Mouse (Mus musculus): ENCODE measurements around the gene Zcchc8.
A peak's percentile ranks its signal among the peaks of the same experiment; 100 is the strongest.

Gene Zcchc8

GRCm38 (mm10) chr5:123683377-123684220, 37.3 kb downstream of the Zcchc8 start:
- peak; percentile 82 for DNase-seq (ENCODE audit: low read depth, low spot score)

- DNase-seq (ENCODE audit: low read depth, low spot score) = no peak
Observed at GRCm38 (mm10) chr5:123683043-123683376, 37.9 kb downstream of the Zcchc8 start.

- peak; percentile 40 for DNase-seq (ENCODE audit: low read depth, low spot score)
Observed at GRCm38 (mm10) chr5:123682372-123682771, 38.5 kb downstream of the Zcchc8 start.

GRCm38 (mm10) chr5:123679546-123680263, 41.2 kb downstream of the Zcchc8 start:
- no peak for DNase-seq (ENCODE audit: low read depth, low spot score)

- DNase-seq (ENCODE audit: low read depth, low spot score) = no peak
Observed at GRCm38 (mm10) chr5:123679106-123679505, 41.8 kb downstream of the Zcchc8 start.

GRCm38 (mm10) chr5:123675717-123676116, 45.2 kb downstream of the Zcchc8 start:
- DNase-seq (ENCODE audit: low read depth, low spot score) = peak; percentile 39

GRCm38 (mm10) chr5:123675221-123675620, 45.7 kb downstream of the Zcchc8 start:
- DNase-seq (ENCODE audit: low read depth, low spot score) = no peak

GRCm38 (mm10) chr5:123671473-123671820, 49.5 kb downstream of the Zcchc8 start:
- no peak for DNase-seq (ENCODE audit: low read depth, low spot score)

GRCm38 (mm10) chr5:123670800-123671472, 50.0 kb downstream of the Zcchc8 start:
- peak; percentile 83 for DNase-seq (ENCODE audit: low read depth, low spot score)

GRCm38 (mm10) chr5:123669991-123670799, 50.7 kb downstream of the Zcchc8 start:
- peak; percentile 54 for DNase-seq (ENCODE audit: low read depth, low spot score)

- DNase-seq (ENCODE audit: low read depth, low spot score) = no peak
Observed at GRCm38 (mm10) chr5:123667915-123668314, 53.0 kb downstream of the Zcchc8 start.

- DNase-seq (ENCODE audit: low read depth, low spot score) = no peak
Observed at GRCm38 (mm10) chr5:123665956-123666355, 54.9 kb downstream of the Zcchc8 start.

GRCm38 (mm10) chr5:123664329-123664728, 56.6 kb downstream of the Zcchc8 start:
- DNase-seq (ENCODE audit: low read depth, low spot score) = no peak

GRCm38 (mm10) chr5:123662059-123662458, 58.8 kb downstream of the Zcchc8 start:
- DNase-seq (ENCODE audit: low read depth, low spot score) = no peak

- no peak for DNase-seq (ENCODE audit: low read depth, low spot score)
Observed at GRCm38 (mm10) chr5:123661602-123662001, 59.3 kb downstream of the Zcchc8 start.

- no peak for DNase-seq (ENCODE audit: low read depth, low spot score)
Observed at GRCm38 (mm10) chr5:123657651-123658050, 63.2 kb downstream of the Zcchc8 start.

- no peak for DNase-seq (ENCODE audit: low read depth, low spot score)
Observed at GRCm38 (mm10) chr5:123654937-123655336, 66.0 kb downstream of the Zcchc8 start.

GRCm38 (mm10) chr5:123653287-123653801, 67.6 kb downstream of the Zcchc8 start:
- DNase-seq (ENCODE audit: low read depth, low spot score) = no peak

- DNase-seq (ENCODE audit: low read depth, low spot score) = no peak
Observed at GRCm38 (mm10) chr5:123650825-123651224, 70.1 kb downstream of the Zcchc8 start.

All from A20 (cell line).